Mouse (Mus musculus): ENCODE results near the gene Cpn2. TPM values are rescaled to one million over a fixed set of nuclear protein-coding genes. Genes with fewer than 3 reads are reported as not detected.

The Cpn2 gene
- polyA plus RNA-seq, 1 experiment from 2014 or later = 3.6 TPM

DNA sequence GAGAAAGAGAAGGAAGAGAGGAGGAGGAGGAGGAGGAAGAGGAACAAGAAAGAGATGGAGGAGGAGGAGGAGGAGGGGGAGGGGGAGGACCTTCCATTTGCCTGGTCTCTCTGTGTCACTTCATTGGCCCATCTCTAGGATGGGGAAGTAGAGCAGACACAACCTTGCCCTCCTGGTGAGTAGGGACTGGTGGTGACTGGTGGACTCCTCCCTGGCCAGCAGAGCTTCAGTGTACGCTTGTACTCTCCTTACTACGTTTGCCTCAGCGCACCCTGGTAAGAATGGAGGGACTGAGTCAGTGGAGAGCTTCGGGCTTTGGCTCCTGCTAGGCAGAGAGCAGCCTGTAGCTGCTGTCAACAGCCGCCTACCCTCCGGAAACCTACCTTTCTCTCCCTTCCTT, 35.4 kb upstream of the Cpn2 start:
- Histone ChIP-seq H3K27me3 (peaks cover 31% of the 10 kb centered on the region), H3K27ac (replicated peaks) (no peak overlapping the region), H3K36me3 (replicated peaks) (no peaks in the 10 kb centered on the region), H3K4me1 (replicated peaks) (no peaks in the 10 kb centered on the region), H3K4me2 (no peak overlapping the region), H3K9ac (no peak overlapping the region), H3K9me3 (replicated peaks) (no peaks in the 10 kb centered on the region), H3K4me3 (replicated peaks) (no peak overlapping the region)
- ATAC-seq (ENCODE audit: insufficient read depth) = no peak
- 62% methylated on average over 6 of the region's 6 CpGs for WGBS (ENCODE audit: insufficient replicate concordance)

DNA sequence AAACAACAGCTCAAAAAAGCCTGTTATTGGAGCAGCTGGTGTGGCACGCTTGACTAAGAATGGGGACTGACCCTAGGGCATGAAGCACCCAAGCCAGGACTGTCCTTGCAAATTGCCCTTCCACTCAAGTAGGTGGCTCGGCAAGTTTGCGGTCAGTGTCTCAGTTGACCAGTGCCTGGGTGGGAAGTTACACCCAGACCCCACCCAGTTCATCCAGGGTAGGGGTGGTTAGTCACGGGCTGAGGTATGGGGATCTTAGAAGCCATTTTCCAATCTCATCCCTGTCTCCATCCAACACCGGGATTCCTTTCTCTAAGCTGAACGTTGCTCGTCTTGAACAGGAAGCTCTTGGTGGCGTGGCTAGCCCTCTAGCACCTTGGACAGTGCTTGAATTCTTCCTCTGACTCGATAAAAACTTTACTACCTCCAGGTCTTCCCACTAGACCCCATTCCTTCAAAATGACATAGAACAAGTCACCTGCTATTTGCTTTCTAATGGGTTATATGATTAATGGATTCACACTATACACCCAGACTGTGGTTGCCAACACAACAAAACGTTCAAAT, 32.5 kb upstream of the Cpn2 start:
- H3K9ac ChIP-seq = no peak overlapping the region
- no peaks in the 10 kb centered on the region for H3K36me3 ChIP-seq (replicated peaks)
- peaks cover 16% of the 10 kb centered on the region for H3K27me3 ChIP-seq
- no peak overlapping the region for H3K4me2 ChIP-seq
- no peak overlapping the region for H3K4me3 ChIP-seq (replicated peaks)
- H3K4me1 ChIP-seq (replicated peaks) = no peaks in the 10 kb centered on the region
- no peak for ATAC-seq (ENCODE audit: insufficient read depth)
- H3K27ac ChIP-seq (replicated peaks) = no peak overlapping the region
- 46% methylated on average over 10 of the region's 10 CpGs for WGBS (ENCODE audit: insufficient replicate concordance)
- no peaks in the 10 kb centered on the region for H3K9me3 ChIP-seq (replicated peaks)

DNA sequence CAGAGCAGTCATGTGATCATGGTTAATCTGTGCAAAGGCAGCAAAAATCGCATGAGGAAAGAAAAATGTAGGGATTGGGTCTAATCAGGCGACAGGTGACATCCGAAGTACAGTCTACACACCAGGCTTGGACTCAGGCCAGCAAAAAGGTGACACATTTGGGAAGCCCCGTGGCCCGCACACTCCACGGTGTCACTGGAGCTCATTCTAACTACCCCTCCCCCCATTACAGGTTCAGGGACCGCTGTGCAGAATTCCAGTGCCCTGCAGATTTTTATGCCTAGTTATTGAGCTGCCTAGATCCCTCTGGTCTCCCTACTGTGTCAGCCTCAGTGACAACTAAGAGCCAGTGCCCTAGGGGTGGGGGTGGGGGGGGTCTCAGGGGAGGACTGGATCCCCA, 30.2 kb upstream of the Cpn2 start:
- 77% methylated on average over 7 of the region's 7 CpGs for WGBS (ENCODE audit: insufficient replicate concordance)
- no peak for ATAC-seq (ENCODE audit: insufficient read depth)

DNA sequence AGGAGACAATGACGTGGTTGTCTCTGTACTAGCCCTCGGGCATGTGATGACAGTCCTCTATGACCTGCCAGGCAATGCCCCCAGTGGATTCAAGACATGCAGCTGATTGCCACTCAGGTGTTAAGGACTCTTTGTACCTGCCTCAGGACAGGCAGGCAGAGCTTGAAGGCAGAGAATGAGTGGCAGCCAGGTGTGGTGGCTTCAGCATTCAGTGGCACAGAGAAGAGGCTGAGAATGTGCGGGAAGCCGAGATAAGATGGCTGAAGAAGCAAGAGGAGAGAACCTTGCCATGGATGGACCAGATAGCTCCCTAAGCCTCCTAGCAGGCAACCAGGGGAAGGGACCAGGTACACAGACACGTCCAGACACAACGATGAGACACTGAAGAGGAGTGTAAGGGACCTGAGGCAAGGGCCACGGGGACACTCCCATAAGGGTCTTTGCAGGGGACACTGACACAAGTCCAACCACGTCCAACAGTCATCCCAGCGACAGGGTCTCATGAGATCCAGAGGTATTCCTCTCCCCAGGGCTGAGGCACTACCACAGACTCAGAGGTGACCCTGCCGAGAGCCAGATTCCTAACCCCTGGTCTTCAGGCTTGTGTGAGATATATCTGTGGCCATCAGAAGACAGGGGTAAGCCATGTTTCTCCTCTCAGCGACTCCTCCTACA, 29.4 kb upstream of the Cpn2 start:
- H3K36me3 ChIP-seq (replicated peaks) = no peaks in the 10 kb centered on the region
- ATAC-seq (ENCODE audit: insufficient read depth) = no peak

More for the DNA sequence above, 30.2 kb upstream of the Cpn2 start:
- Histone ChIP-seq H3K27ac (replicated peaks) (no peak overlapping the region), H3K27me3 (peaks cover 9% of the 10 kb centered on the region), H3K36me3 (replicated peaks) (no peaks in the 10 kb centered on the region), H3K4me3 (replicated peaks) (no peak overlapping the region), H3K9me3 (replicated peaks) (no peaks in the 10 kb centered on the region), H3K4me2 (no peak overlapping the region), H3K9ac (no peak overlapping the region), H3K4me1 (replicated peaks) (no peaks in the 10 kb centered on the region)

DNA sequence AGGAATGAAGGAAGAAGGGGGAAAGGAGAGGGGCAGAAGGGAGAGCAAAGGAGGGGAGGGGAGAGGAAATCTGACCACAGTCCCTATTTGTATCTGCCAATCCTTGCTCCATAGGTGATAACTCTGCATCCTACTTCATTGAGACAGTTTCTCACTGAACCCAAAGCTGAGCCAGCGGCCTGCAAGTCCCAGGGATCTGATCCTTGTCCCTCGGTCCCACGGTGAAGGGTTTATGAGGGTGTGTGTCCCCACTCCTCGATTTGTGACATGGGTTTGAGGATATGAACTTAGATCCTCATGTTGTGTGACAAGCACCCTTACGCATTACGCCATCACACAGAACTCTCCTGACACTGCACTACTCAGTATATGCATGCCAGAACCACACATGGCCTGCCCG, 27.8 kb upstream of the Cpn2 start:
- no peak overlapping the region for H3K9ac ChIP-seq
- H3K4me2 ChIP-seq = no peak overlapping the region
- no peaks in the 10 kb centered on the region for H3K4me1 ChIP-seq (replicated peaks)
- no peak overlapping the region for H3K4me3 ChIP-seq (replicated peaks)
- no peaks in the 10 kb centered on the region for H3K36me3 ChIP-seq (replicated peaks)
- no peaks in the 10 kb centered on the region for H3K9me3 ChIP-seq (replicated peaks)
- 55% methylated on average over 7 of the region's 7 CpGs for WGBS (ENCODE audit: insufficient replicate concordance)
- no peak overlapping the region for H3K27ac ChIP-seq (replicated peaks)
- no peak for ATAC-seq (ENCODE audit: insufficient read depth)
- H3K27me3 ChIP-seq = 0 out of 2 replicates have a peak, but pooled peaks cover 3% of the 10 kb centered on the region

More for the DNA sequence above, 29.4 kb upstream of the Cpn2 start:
- H3K9me3 ChIP-seq (replicated peaks) = no peaks in the 10 kb centered on the region
- H3K4me3 ChIP-seq (replicated peaks) = no peak overlapping the region
- H3K27ac ChIP-seq (replicated peaks) = no peak overlapping the region
- H3K27me3 ChIP-seq = peaks cover 5% of the 10 kb centered on the region
- H3K9ac ChIP-seq = no peak overlapping the region
- no peak overlapping the region for H3K4me2 ChIP-seq
- no peaks in the 10 kb centered on the region for H3K4me1 ChIP-seq (replicated peaks)
- 67% methylated on average over 11 of the region's 11 CpGs for WGBS (ENCODE audit: insufficient replicate concordance)

DNA sequence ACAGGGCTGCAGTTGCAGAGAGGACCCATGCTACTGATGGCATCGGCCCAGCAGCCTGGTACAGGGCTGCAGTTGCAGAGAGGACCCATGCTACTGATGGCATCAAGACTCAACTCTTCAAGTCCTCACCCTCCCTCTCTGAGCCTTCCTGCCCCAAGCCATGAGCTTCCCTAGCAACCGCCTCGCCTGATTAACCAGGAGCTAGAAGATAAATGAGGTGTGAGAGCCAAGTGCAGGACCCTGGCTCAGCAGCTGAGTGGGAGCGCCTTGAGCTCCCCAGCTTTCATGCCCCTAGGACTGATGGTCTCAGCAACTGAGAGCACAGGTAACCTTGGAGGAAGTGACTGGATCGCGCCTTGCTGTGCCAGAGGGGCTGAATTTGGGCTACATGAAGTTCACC, 23.1 kb upstream of the Cpn2 start:
- Histone ChIP-seq H3K4me2 (no peak overlapping the region), H3K36me3 (replicated peaks) (no peaks in the 10 kb centered on the region), H3K27ac (replicated peaks) (no peak overlapping the region), H3K9me3 (replicated peaks) (no peaks in the 10 kb centered on the region), H3K4me3 (replicated peaks) (no peak overlapping the region), H3K4me1 (replicated peaks) (no peaks in the 10 kb centered on the region), H3K27me3 (peaks cover 23% of the 10 kb centered on the region; the same call in 1 of the 2 replicates), H3K9ac (no peak overlapping the region)
- no peak for ATAC-seq (ENCODE audit: insufficient read depth)
- 58% methylated on average over 6 of the region's 6 CpGs for WGBS (ENCODE audit: insufficient replicate concordance)

DNA sequence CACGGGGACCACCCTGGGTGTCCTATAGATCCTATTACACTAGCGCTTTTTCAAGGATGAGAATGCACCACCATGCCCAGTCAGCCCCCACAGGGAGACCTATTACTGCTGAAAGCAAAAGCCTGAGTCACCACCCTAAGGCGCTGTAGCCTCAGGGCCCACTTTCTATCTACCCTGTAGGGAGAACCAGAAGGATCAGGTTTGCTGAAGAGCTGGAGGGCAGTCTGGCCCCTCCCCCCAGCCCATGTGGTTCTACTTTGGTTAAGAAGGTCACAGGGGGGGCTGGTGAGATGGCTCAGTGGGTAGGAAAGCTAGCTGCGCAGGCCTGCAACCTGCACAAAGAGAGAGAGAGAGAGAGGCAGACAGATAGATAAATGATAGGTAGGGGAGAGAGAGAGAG, 18.4 kb upstream of the Cpn2 start:
- ATAC-seq (ENCODE audit: insufficient read depth) = no peak
- H3K27me3 ChIP-seq = peaks cover 69% of the 10 kb centered on the region
- no peak overlapping the region for H3K27ac ChIP-seq (replicated peaks)
- no peak overlapping the region for H3K4me2 ChIP-seq
- WGBS (ENCODE audit: insufficient replicate concordance) = 58% methylated on average over 4 of the region's 4 CpGs
- H3K4me1 ChIP-seq (replicated peaks) = peaks cover 6% of the 10 kb centered on the region; the same call in 1 of the 2 replicates
- no peaks in the 10 kb centered on the region for H3K9me3 ChIP-seq (replicated peaks)
- no peak overlapping the region for H3K9ac ChIP-seq
- no peak overlapping the region for H3K4me3 ChIP-seq (replicated peaks)
- no peaks in the 10 kb centered on the region for H3K36me3 ChIP-seq (replicated peaks)

DNA sequence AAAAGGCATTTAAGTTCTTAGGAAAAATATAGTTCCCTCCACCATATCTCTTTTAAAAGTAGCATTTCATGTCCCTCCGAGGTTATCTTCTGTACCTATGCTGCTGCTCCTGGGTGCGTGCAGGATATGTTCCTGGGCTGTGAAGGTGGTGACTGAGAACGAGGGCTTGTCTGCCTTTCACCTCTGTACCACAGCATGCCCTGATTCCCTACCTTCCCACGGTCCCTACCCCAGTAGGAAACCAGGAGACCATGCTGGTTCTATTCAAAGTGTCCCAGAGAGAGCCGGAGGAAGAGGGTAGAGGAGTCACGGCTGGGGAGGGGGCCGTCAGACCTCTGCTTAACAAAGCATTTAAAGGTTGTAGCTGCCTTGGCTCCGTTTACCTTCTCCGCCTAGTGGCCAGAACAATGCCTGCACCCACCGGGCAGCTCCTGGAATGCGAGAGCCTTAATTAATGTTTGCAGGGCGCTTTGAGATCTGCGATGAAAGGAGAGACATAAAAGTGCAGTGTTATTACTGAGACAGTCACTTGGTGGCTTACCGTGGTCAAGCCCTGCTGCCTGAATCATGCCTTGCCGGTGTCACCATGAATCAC, 16.5 kb upstream of the Cpn2 start:
- Histone ChIP-seq H3K9me3 (replicated peaks) (no peaks in the 10 kb centered on the region), H3K27ac (replicated peaks) (no peak overlapping the region), H3K36me3 (replicated peaks) (no peaks in the 10 kb centered on the region), H3K4me1 (replicated peaks) (peaks cover 6% of the 10 kb centered on the region; the same call in 1 of the 2 replicates), H3K4me2 (peak overlapping the region; percentile 35; the same call in 1 of the 2 replicates), H3K9ac (no peak overlapping the region), H3K27me3 (peaks cover 75% of the 10 kb centered on the region), H3K4me3 (replicated peaks) (no peak overlapping the region)
- ATAC-seq (ENCODE audit: insufficient read depth) = no peak
- WGBS (ENCODE audit: insufficient replicate concordance) = 4% methylated on average over 15 of the region's 15 CpGs

DNA sequence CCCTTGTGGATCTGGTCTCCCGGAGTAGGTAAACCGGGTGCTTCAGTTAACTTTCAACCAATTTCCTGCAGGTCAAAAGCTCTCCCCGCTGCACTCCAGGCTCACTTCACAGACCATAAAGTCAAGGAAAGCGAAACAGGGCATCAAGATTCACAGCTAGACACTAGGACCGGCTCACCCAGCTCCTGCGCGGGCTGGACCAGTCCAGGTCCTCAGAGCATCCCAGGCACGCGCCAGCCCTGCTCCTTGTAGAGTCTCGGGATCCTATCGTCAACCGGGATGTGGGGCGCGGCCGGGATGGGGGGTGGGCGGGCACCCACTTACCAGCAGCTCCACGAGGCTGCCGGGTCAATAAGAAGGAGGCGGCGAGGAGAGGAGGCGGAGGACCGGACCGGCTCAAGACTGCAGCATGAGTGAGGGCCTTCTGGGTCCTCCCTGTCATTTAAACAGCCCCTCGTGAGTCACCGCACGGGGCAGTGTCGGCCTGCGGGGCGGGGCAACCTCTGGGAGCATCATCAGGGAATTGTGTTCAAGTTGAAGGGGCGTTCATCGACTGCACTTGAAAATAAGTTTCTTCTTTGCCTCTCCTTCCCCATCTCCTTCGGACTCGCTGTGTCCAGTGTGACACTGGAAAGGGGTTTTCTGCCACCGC, 15.7 kb upstream of the Cpn2 start, which contains the start of gene Lrrc15:
Gene Lrrc15, minus strand, starts transcription at position 413 of the 652 bp plus-strand sequence.
- peaks cover 6% of the 10 kb centered on the region; the same call in 1 of the 2 replicates for H3K4me1 ChIP-seq (replicated peaks)
- 9% methylated on average over 34 of the region's 34 CpGs for WGBS (ENCODE audit: insufficient replicate concordance)
- no peak within 1 kb of the TSS for H3K27ac ChIP-seq (replicated peaks)
- H3K27me3 ChIP-seq = peaks cover 69% of the 10 kb centered on the region
- H3K4me3 ChIP-seq (replicated peaks) = peak within 1 kb of the TSS; percentile 9; the same call in 1 of the 2 replicates
- no peaks in the 10 kb centered on the region for H3K36me3 ChIP-seq (replicated peaks)
- no peaks in the 10 kb centered on the region for H3K9me3 ChIP-seq (replicated peaks)
- H3K9ac ChIP-seq = no peak within 1 kb of the TSS
- peak within 1 kb of the TSS; percentile 35 for H3K4me2 ChIP-seq
- no peak for ATAC-seq (ENCODE audit: insufficient read depth)

DNA sequence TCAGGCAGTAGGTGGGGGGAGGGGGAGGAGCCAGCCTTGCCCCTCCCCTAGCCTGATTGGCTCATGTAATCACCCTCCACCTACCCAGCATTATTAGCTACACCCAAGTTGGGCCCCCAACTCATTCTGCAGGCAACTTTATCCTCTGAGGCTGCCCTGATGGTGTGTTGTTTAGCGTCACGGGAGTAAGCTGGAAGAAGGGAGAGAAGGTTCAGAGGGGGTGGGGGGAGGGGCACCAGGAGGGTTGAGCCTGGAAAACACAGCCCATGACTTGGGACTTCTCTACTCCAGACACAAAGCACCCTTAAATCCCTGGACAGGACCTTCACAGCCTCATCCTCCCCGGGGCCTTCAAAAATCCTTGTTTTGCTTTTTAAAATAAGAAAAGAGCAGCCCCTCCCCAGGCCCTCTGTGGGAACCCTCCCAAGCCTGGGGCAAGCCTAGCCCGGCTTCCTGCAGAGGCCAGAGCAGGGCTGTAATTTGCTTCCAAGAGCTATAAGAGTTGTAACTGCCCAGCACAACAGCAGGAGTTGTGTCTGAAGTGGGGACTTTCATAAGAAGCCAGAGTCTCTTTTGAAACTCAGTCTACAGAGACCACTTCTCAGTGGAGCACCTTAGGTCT, 13.5 kb upstream of the Cpn2 start:
- Histone ChIP-seq H3K4me2 (no peak overlapping the region), H3K4me1 (replicated peaks) (peaks cover 6% of the 10 kb centered on the region; the same call in 1 of the 2 replicates), H3K4me3 (replicated peaks) (no peak overlapping the region), H3K36me3 (replicated peaks) (no peaks in the 10 kb centered on the region), H3K9me3 (replicated peaks) (no peaks in the 10 kb centered on the region), H3K27me3 (peaks cover 57% of the 10 kb centered on the region), H3K27ac (replicated peaks) (no peak overlapping the region), H3K9ac (no peak overlapping the region)
- 37% methylated on average over 4 of the region's 4 CpGs for WGBS (ENCODE audit: insufficient replicate concordance)
- ATAC-seq (ENCODE audit: insufficient read depth) = no peak

DNA sequence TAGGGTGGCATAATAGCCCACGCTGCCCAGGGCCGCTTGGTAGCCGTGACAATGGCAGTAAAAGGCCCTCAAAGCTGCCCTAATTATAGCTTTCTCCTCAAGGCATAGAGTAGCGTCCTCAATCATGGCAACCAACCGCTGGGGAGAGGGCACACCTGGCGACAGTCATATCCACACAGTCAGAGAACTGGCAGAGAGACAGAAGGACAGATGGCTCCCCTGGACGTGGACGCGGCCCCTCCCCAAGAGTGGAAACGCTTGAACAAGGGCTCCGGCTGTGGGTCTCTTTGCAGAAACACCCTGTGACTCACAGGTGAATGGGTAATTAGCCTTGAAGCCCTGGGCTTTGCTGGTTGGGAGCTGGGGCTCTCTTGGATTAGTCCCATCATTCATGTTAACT, 11.1 kb upstream of the Cpn2 start:
- Histone ChIP-seq H3K9ac (no peak overlapping the region), H3K9me3 (replicated peaks) (no peaks in the 10 kb centered on the region), H3K27ac (replicated peaks) (no peak overlapping the region), H3K36me3 (replicated peaks) (no peaks in the 10 kb centered on the region), H3K27me3 (peaks cover 33% of the 10 kb centered on the region), H3K4me2 (no peak overlapping the region), H3K4me3 (replicated peaks) (no peak overlapping the region), H3K4me1 (replicated peaks) (peaks cover 6% of the 10 kb centered on the region; the same call in 1 of the 2 replicates)
- ATAC-seq (ENCODE audit: insufficient read depth) = no peak
- WGBS (ENCODE audit: insufficient replicate concordance) = 68% methylated on average over 11 of the region's 11 CpGs
